Mouse (Mus musculus) ES-E14 (cell line): ENCODE results near the gene Atp4b. TPM values are rescaled to one million over a fixed set of nuclear protein-coding genes. Genes with fewer than 3 reads are reported as not detected.

Experiments
- DNase-seq: peaks from one replicate; pipeline ENCODE4 v3.0.0-alpha.2; 2013; ENCODE audit warnings: low read depth, low spot score
- H3K27ac ChIP-seq: 2 replicates; pipeline ENCODE4 v1.5.1; 2012; ENCODE audit warnings: low read depth, mild to moderate bottlenecking, low read length, moderate library complexity, mixed read lengths; ENCODE audit not compliant: poor library complexity, insufficient read depth, severe bottlenecking
- H3K36me3 ChIP-seq: 2 replicates; pipeline ENCODE4 v1.6.1; 2012; ENCODE audit warnings: mild to moderate bottlenecking, low read length, moderate library complexity, mixed read lengths; ENCODE audit not compliant: control insufficient read depth, poor library complexity, insufficient read depth, severe bottlenecking
- H3K4me1 ChIP-seq, 2 experiments: fragments of 150-350 bp in 1 of 2; sonication (generic) in 1 of 2; 2 replicates each; pipeline ENCODE4 v1.6.1; 2012; ENCODE audit warnings: low read length in 2 of 2, mild to moderate bottlenecking in 1 of 2, mixed read lengths in 1 of 2; ENCODE audit not compliant: control insufficient read depth in 2 of 2, insufficient read depth in 2 of 2, poor library complexity in 1 of 2
- H3K4me3 ChIP-seq, 2 experiments: fragments of 150-350 bp in 1 of 2; sonication (generic) in 1 of 2; 2 replicates each; pipeline ENCODE4 v1.5.1; 2012; ENCODE audit warnings: low read length in 2 of 2, low read depth in 1 of 2, mild to moderate bottlenecking in 1 of 2, mixed read lengths in 1 of 2; ENCODE audit not compliant: insufficient read depth in 1 of 2, poor library complexity in 1 of 2, severe bottlenecking in 1 of 2
- H3K9ac ChIP-seq: 2 replicates; pipeline ENCODE4 v1.6.1; 2012; ENCODE audit warnings: low read depth, mild to moderate bottlenecking, low read length, mixed read lengths; ENCODE audit not compliant: poor library complexity, insufficient read depth, severe bottlenecking
- H3K9me3 ChIP-seq: fragments of 150-350 bp; sonication (generic); 2 replicates; pipeline ENCODE4 v1.6.1; 2012; ENCODE audit warnings: low read depth, mild to moderate bottlenecking, low read length; ENCODE audit not compliant: control insufficient read depth, insufficient read depth
- CHD2 ChIP-seq: IDR thresholded peaks from 2 replicates; pipeline ENCODE4 v1.6.1; 2014; ENCODE audit warnings: mild to moderate bottlenecking, low read depth, low read length, inconsistent platforms
- HCFC1 ChIP-seq: IDR thresholded peaks from 2 replicates; pipeline ENCODE4 v1.6.1; 2012; ENCODE audit warnings: low read length, inconsistent platforms, borderline replicate concordance; ENCODE audit not compliant: insufficient read depth
- MAFK ChIP-seq: IDR thresholded peaks from 2 replicates; pipeline ENCODE4 v1.6.1; 2014; ENCODE audit warnings: mild to moderate bottlenecking, low read depth, low read length, inconsistent platforms; ENCODE audit not compliant: insufficient read depth
- ZC3H11A ChIP-seq: IDR thresholded peaks from 2 replicates; pipeline ENCODE4 v1.6.1; 2012; ENCODE audit warnings: low read depth, mild to moderate bottlenecking, inconsistent platforms, low read length, borderline replicate concordance
- ZNF384 ChIP-seq: IDR thresholded peaks from 2 replicates; pipeline ENCODE4 v1.6.1; 2012; ENCODE audit warnings: low read depth, low read length, inconsistent platforms
- in situ Hi-C, 2 experiments: fragments of 600-800 bp; cut with MboI; formaldehyde crosslinking; loops; one replicate each; pipeline ENCODE4 v1.15.1; 2025; ENCODE audit warnings: low sequenced_read_pairs in 2 of 2, inconsistent platforms in 1 of 2; ENCODE audit not compliant: unreplicated experiment in 2 of 2
- total RNA-seq: library from RNA; depleted of rRNA; stranded (reverse); fragments of 300-350 nt; gene quantifications from 2 replicates; pipeline ENCODE4 v1.2.3, GENCODE M21; 2012

The Atp4b gene
- total RNA-seq, 1 experiment: not detected

GRCm38 (mm10) chr8:13353155-13353833, 43.3 kb downstream of the Atp4b start:
- TF ChIP-seq ZNF384 (no peak), ZC3H11A (no peak), CHD2 (no peak), MAFK (no peak), HCFC1 (no peak)
- in situ Hi-C loops: no loop called here

DNA sequence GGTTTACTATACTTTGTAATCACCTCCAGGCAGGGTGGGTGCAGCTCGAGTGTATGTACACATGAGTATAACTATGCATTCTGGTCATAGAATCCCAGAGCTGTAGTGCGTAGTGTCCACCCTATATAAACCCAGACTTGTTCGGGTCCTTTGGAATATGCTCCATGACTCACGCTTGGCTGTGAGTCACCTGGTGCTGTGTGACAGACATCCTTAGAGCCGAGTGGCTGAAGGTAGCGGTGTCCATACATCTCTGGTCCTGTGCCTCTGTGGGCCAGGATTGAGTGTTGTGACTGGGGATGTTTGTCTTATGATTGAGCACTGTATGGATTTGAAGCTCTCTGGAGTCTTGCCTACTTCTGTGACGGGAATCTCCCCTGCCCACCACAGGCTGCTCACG, 44.0 kb downstream of the Atp4b start:
- peaks cover 87% of the 10 kb centered on the region for H3K36me3 ChIP-seq
- in situ Hi-C loops: no loop called here
- no peak for DNase-seq

More at GRCm38 (mm10) chr8:13353155-13353833, 43.3 kb downstream of the Atp4b start:
- Histone ChIP-seq H3K4me3 (no peak overlapping the region), H3K9me3 (no peaks in the 10 kb centered on the region), H3K27ac (no peak overlapping the region), H3K36me3 (peaks cover 86% of the 10 kb centered on the region), H3K4me1 (peaks cover 2 to 5% of the 10 kb centered on the region in 2 experiments; a peak in 2 of 4 replicates), H3K9ac (no peak overlapping the region)
- no peak for DNase-seq

GRCm38 (mm10) chr8:13351593-13351992, 45.0 kb downstream of the Atp4b start:
- Histone ChIP-seq H3K36me3 (peaks cover 82% of the 10 kb centered on the region), H3K9me3 (no peaks in the 10 kb centered on the region), H3K27ac (no peak overlapping the region), H3K4me1 (peaks cover 2 to 5% of the 10 kb centered on the region in 2 experiments; a peak in 2 of 4 replicates), H3K9ac (no peak overlapping the region), H3K4me3 (no peak overlapping the region)
- in situ Hi-C loops: no loop called here
- no peak for DNase-seq
- TF ChIP-seq ZC3H11A: no peak
- no peak for TF ChIP-seq HCFC1
- TF ChIP-seq CHD2: no peak
- no peak for TF ChIP-seq MAFK
- TF ChIP-seq ZNF384: no peak

More for the DNA sequence above, 44.0 kb downstream of the Atp4b start:
- Histone ChIP-seq H3K9me3 (no peaks in the 10 kb centered on the region), H3K4me3 (no peak overlapping the region), H3K4me1 (peaks cover 2 to 5% of the 10 kb centered on the region in 2 experiments; a peak in 2 of 4 replicates), H3K27ac (no peak overlapping the region), H3K9ac (no peak overlapping the region)
- TF ChIP-seq CHD2: no peak
- TF ChIP-seq HCFC1: no peak
- TF ChIP-seq ZC3H11A: no peak
- TF ChIP-seq MAFK: no peak
- TF ChIP-seq ZNF384: no peak

DNA sequence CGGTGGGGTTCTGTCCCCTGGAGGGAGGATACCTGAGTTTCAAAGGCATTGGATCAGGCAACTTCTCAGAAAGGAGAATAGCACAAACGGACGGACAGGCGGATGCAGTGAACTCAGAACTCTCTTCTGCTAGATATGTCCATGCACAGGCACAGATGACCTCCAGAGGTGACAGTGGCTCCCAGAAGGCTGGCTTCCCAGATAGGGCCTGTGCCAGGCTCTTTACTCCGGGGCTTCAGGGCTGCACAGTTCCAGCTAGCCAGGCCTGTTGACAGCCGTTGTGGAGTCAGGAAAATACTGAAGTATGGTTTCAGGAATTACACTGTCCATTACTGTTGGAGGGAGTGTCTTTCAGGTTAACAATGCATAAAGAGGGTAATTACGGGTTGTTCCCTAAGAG, 46.6 kb downstream of the Atp4b start:
- Histone ChIP-seq H3K27ac (no peak overlapping the region), H3K36me3 (peaks cover 81% of the 10 kb centered on the region), H3K9ac (no peak overlapping the region), H3K4me3 (no peak overlapping the region), H3K9me3 (no peaks in the 10 kb centered on the region), H3K4me1 (peaks cover 0 to 3% of the 10 kb centered on the region in 2 experiments; a peak in 1 of 4 replicates)
- TF ChIP-seq ZNF384 (no peak), ZC3H11A (no peak), MAFK (no peak), HCFC1 (no peak), CHD2 (no peak)
- no peak for DNase-seq
- in situ Hi-C loops: no loop called here
